Mouse (Mus musculus) intestine, embryonic 14.5 days (tissue): ENCODE data around the gene Rubcnl. TPM values are rescaled to one million over a fixed set of nuclear protein-coding genes. Genes with fewer than 3 reads are reported as not detected.
A peak's percentile ranks its signal among the peaks of the same experiment; 100 is the strongest.

Source experiments
- ATAC-seq: fragments of 200-750 bp; cut with Nextera tagmentation; replicated peaks from 2 replicates; pipeline ENCODE4 v1.8.0; 2017; ENCODE audit warnings: low read depth, moderate number of reproducible peaks, moderate TSS enrichment, moderate library complexity; ENCODE audit not compliant: low FRiP score, low TSS enrichment
- DNase-seq: peaks from one replicate; pipeline ENCODE4 v3.0.0-alpha.2; 2018; ENCODE audit warnings: low spot score
- H3K27ac ChIP-seq: fragments of 300-500 bp; sonication (generic); 2 replicates; pipeline ENCODE4 v1.5.1; 2014; ENCODE audit warnings: low read depth, mild to moderate bottlenecking, control low read depth
- H3K27me3 ChIP-seq: fragments of 300-500 bp; sonication (generic); replicated peaks from 2 replicates; pipeline ENCODE4 v1.6.1; 2014; ENCODE audit warnings: low read length, control low read depth; ENCODE audit not compliant: control insufficient read depth, insufficient read depth
- H3K36me3 ChIP-seq: fragments of 300-500 bp; sonication (generic); 2 replicates; pipeline ENCODE4 v1.6.1; 2014; ENCODE audit warnings: low read length, control low read depth; ENCODE audit not compliant: control insufficient read depth, insufficient read depth
- H3K4me1 ChIP-seq: fragments of 300-500 bp; sonication (generic); replicated peaks from 2 replicates; pipeline ENCODE4 v1.6.1; 2014; ENCODE audit warnings: low read length, control low read depth, mixed read lengths; ENCODE audit not compliant: control insufficient read depth, insufficient read depth
- H3K4me2 ChIP-seq: fragments of 300-500 bp; sonication (generic); 2 replicates; pipeline ENCODE4 v1.6.1; 2014; ENCODE audit warnings: low read length
- H3K4me3 ChIP-seq: fragments of 300-500 bp; sonication (generic); 2 replicates; pipeline ENCODE4 v1.5.1; 2014; ENCODE audit warnings: low read depth, low read length, control low read depth, mixed read lengths
- H3K9ac ChIP-seq: fragments of 300-500 bp; sonication (generic); 2 replicates; pipeline ENCODE4 v1.6.1; 2014; ENCODE audit warnings: mild to moderate bottlenecking, low read length
- H3K9me3 ChIP-seq: fragments of 300-500 bp; sonication (generic); 2 replicates; pipeline ENCODE4 v1.6.1; 2016; ENCODE audit warnings: low read length, control low read depth; ENCODE audit not compliant: control insufficient read depth
- WGBS: fragments of 180-500 bp; shearing (Covaris S2); extraction: QIAGEN DNeasy Blood & Tissue Kit; methylation state at CpG from one replicate; pipeline ENCODE4 v1.1.7; 2014; 5-methylcytosine and 5-hydroxymethylcytosine counted together
- polyA plus RNA-seq: library from polyadenylated mRNA; unstranded; fragments of >200 nt; fragmentation: Nextera tagmentation; extraction: Ambion mirVana; gene quantifications from 2 replicates; pipeline ENCODE4 v1.2.1, GENCODE M21; 2014

The Rubcnl gene
- polyA plus RNA-seq, 1 experiment from 2014 or later: 0.37 TPM

- Histone ChIP-seq H3K36me3 (no peaks in the 10 kb centered on the region), H3K4me2 (no peak overlapping the region), H3K4me3 (no peak overlapping the region), H3K27me3 (no peaks in the 10 kb centered on the region), H3K9me3 (no peaks in the 10 kb centered on the region), H3K27ac (no peak overlapping the region), H3K9ac (no peak overlapping the region), H3K4me1 (no peaks in the 10 kb centered on the region)
- no peak for ATAC-seq
- 78% methylated on average over 2 of the region's 2 CpGs for WGBS
- DNase-seq: no peak
Measured at GRCm38 (mm10) chr14:75005478-75006199, 10.2 kb upstream of the Rubcnl start.

GRCm38 (mm10) chr14:75010346-75010745 is 5.5 kb upstream of the Rubcnl start:
- 47% methylated on average over 4 of the region's 4 CpGs for WGBS
- DNase-seq: no peak

GRCm38 (mm10) chr14:75010986-75011655 is 4.7 kb upstream of the Rubcnl start:
- H3K36me3 ChIP-seq: no peaks in the 10 kb centered on the region
- no peak overlapping the region for H3K9ac ChIP-seq
- 26% methylated on average over 8 of the region's 8 CpGs for WGBS
- DNase-seq (no peak), ATAC-seq (0 out of 2 replicates have a peak, but pooled peaks have one; percentile 40)
- no peak overlapping the region for H3K4me3 ChIP-seq
- H3K4me1 ChIP-seq: no peaks in the 10 kb centered on the region
- no peaks in the 10 kb centered on the region for H3K9me3 ChIP-seq
- H3K27ac ChIP-seq: no peak overlapping the region
- H3K27me3 ChIP-seq: no peaks in the 10 kb centered on the region
- no peak overlapping the region for H3K4me2 ChIP-seq

More at GRCm38 (mm10) chr14:75010346-75010745, 5.5 kb upstream of the Rubcnl start:
- no peaks in the 10 kb centered on the region for H3K36me3 ChIP-seq
- H3K27ac ChIP-seq: no peak overlapping the region
- H3K27me3 ChIP-seq: no peaks in the 10 kb centered on the region
- no peak overlapping the region for H3K4me3 ChIP-seq
- H3K9me3 ChIP-seq: no peaks in the 10 kb centered on the region
- ATAC-seq: no peak
- no peaks in the 10 kb centered on the region for H3K4me1 ChIP-seq
- H3K4me2 ChIP-seq: no peak overlapping the region
- no peak overlapping the region for H3K9ac ChIP-seq

GRCm38 (mm10) chr14:75016715-75017020 is 841 bp downstream of the Rubcnl start:
- H3K4me3 ChIP-seq: peak overlapping the region; percentile 61
- ATAC-seq: no peak
- no peaks in the 10 kb centered on the region for H3K36me3 ChIP-seq
- no peaks in the 10 kb centered on the region for H3K27me3 ChIP-seq
- 71% methylated on average over 9 of the region's 9 CpGs for WGBS
- H3K27ac ChIP-seq: no peak overlapping the region
- no peaks in the 10 kb centered on the region for H3K9me3 ChIP-seq
- H3K4me1 ChIP-seq: no peaks in the 10 kb centered on the region
- H3K9ac ChIP-seq: peak overlapping the region; percentile 55
- DNase-seq: no peak
- H3K4me2 ChIP-seq: peak overlapping the region; percentile 97

- Histone ChIP-seq H3K27ac (no peak overlapping the region), H3K4me2 (no peak overlapping the region), H3K9ac (no peak overlapping the region), H3K9me3 (no peaks in the 10 kb centered on the region), H3K27me3 (no peaks in the 10 kb centered on the region), H3K36me3 (no peaks in the 10 kb centered on the region), H3K4me3 (no peak overlapping the region), H3K4me1 (no peaks in the 10 kb centered on the region)
- ATAC-seq (no peak), DNase-seq (no peak)
- WGBS: 89% methylated on average over 7 of the region's 7 CpGs
Measured at GRCm38 (mm10) chr14:75017277-75017676, 1.4 kb downstream of the Rubcnl start.

GRCm38 (mm10) chr14:75017877-75018825 is 2.3 kb downstream of the Rubcnl start:
- WGBS: 87% methylated on average over 18 of the region's 18 CpGs
- ATAC-seq (no peak), DNase-seq (no peak)
- H3K9ac ChIP-seq: no peak overlapping the region
- H3K27me3 ChIP-seq: no peaks in the 10 kb centered on the region
- no peaks in the 10 kb centered on the region for H3K9me3 ChIP-seq
- H3K36me3 ChIP-seq: no peaks in the 10 kb centered on the region
- H3K4me3 ChIP-seq: no peak overlapping the region
- H3K4me1 ChIP-seq: no peaks in the 10 kb centered on the region
- no peak overlapping the region for H3K4me2 ChIP-seq
- no peak overlapping the region for H3K27ac ChIP-seq

GRCm38 (mm10) chr14:75018829-75019228 is 3.0 kb downstream of the Rubcnl start:
- Histone ChIP-seq H3K9ac (no peak overlapping the region), H3K27me3 (no peaks in the 10 kb centered on the region), H3K9me3 (no peaks in the 10 kb centered on the region), H3K4me3 (no peak overlapping the region), H3K4me1 (no peaks in the 10 kb centered on the region), H3K4me2 (no peak overlapping the region), H3K27ac (no peak overlapping the region), H3K36me3 (no peaks in the 10 kb centered on the region)
- 81% methylated on average over 4 of the region's 4 CpGs for WGBS
- ATAC-seq (no peak), DNase-seq (no peak)

GRCm38 (mm10) chr14:75020581-75021253 is 4.9 kb downstream of the Rubcnl start:
- DNase-seq (no peak), ATAC-seq (no peak)
- no peaks in the 10 kb centered on the region for H3K4me1 ChIP-seq
- H3K27me3 ChIP-seq: no peaks in the 10 kb centered on the region
- 82% methylated on average over 12 of the region's 12 CpGs for WGBS
- H3K36me3 ChIP-seq: no peaks in the 10 kb centered on the region
- no peak overlapping the region for H3K27ac ChIP-seq
- H3K9me3 ChIP-seq: no peaks in the 10 kb centered on the region
- no peak overlapping the region for H3K4me2 ChIP-seq
- H3K9ac ChIP-seq: no peak overlapping the region
- no peak overlapping the region for H3K4me3 ChIP-seq
